Mouse (Mus musculus) lung, embryonic 15.5 days (tissue): ENCODE measurements around the gene Evc2. TPM values are rescaled to one million over a fixed set of nuclear protein-coding genes. Genes with fewer than 3 reads are reported as not detected.

Experiments
- ATAC-seq: fragments of 200-750 bp; cut with Nextera tagmentation; 2 replicates; pipeline ENCODE4 v1.8.0; 2017; ENCODE audit warnings: moderate number of reproducible peaks, borderline replicate concordance; ENCODE audit not compliant: low FRiP score, low TSS enrichment; ENCODE audit errors: extremely low read depth
- H3K27ac ChIP-seq: fragments of 300-500 bp; sonication (generic); 2 replicates; pipeline ENCODE4 v1.5.1; 2015; ENCODE audit warnings: moderate library complexity, mild to moderate bottlenecking, inconsistent platforms
- H3K27me3 ChIP-seq: fragments of 300-500 bp; sonication (generic); 2 replicates; pipeline ENCODE4 v1.6.1; 2015; ENCODE audit warnings: inconsistent platforms
- H3K36me3 ChIP-seq: fragments of 300-500 bp; sonication (generic); 2 replicates; pipeline ENCODE4 v1.6.1; 2015; ENCODE audit warnings: inconsistent platforms
- H3K4me1 ChIP-seq: fragments of 300-500 bp; sonication (generic); 2 replicates; pipeline ENCODE4 v1.6.1; 2015; ENCODE audit warnings: inconsistent platforms
- H3K4me2 ChIP-seq: fragments of 300-500 bp; sonication (generic); 2 replicates; pipeline ENCODE4 v1.6.1; 2015; ENCODE audit warnings: inconsistent platforms, mild to moderate bottlenecking, moderate library complexity
- H3K4me3 ChIP-seq: fragments of 300-500 bp; sonication (generic); 2 replicates; pipeline ENCODE4 v1.5.1; 2015; ENCODE audit warnings: mild to moderate bottlenecking, inconsistent platforms
- H3K9ac ChIP-seq: fragments of 300-500 bp; sonication (generic); 2 replicates; pipeline ENCODE4 v1.6.1; 2015; ENCODE audit warnings: inconsistent platforms
- H3K9me3 ChIP-seq: fragments of 300-500 bp; sonication (generic); 2 replicates; pipeline ENCODE4 v1.6.1; 2016; ENCODE audit warnings: inconsistent platforms
- WGBS: fragments of 180-500 bp; shearing (Covaris S2); methylation state at CpG from one replicate; pipeline ENCODE4 v1.1.7; 2015; 5-methylcytosine and 5-hydroxymethylcytosine counted together
- polyA plus RNA-seq: library from polyadenylated mRNA; unstranded; fragments of >200 nt; fragmentation: Nextera tagmentation; extraction: Ambion mirVana; gene quantifications from 2 replicates; pipeline ENCODE4 v1.2.1, GENCODE M21; 2015

The Evc2 gene
- polyA plus RNA-seq, 1 experiment from 2014 or later = 17.2 TPM

DNA sequence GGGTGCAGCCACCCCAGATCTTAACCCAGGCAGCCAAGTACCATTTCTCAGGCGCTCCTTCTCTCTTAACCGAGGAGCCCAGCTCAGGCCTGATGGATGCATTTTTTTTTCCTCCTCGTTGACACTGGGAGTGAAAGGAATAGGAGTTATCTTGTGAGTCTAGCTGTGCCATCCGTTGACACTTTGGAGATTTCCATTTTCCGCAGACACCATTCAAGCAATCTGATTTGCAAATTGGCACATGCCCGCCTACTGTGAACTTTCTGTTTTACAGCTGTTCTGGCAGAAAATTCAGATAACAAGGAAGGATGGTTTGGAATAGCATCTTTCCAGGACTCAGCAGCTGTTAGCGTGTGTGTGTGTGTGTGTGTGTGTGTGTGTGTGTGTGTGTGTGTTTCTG, 39.1 kb downstream of the Evc2 start:
- 81% methylated on average over 7 of the region's 7 CpGs for WGBS
- no peak for ATAC-seq
- H3K9ac ChIP-seq = no peak overlapping the region

DNA sequence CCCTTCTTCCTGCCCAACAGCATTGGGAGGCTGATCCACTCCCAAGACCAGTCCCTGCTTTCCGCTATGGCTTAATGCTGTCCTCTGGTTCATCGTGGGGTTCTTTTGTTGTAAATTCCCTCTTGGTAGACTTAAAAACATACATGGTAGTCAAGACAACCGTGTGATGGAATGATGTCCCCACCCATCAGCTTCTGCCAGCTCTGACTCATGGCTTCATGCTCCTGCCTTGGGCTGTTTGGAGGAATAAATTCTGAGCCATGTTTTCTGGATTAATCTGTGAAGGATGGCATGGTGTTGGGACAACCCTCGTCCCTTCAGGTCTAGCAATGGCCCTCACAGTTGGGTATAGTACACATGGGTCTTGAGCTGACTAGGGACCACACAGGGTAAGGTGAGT, 42.3 kb downstream of the Evc2 start:
- 87% methylated on average over 4 of the region's 4 CpGs for WGBS
- Histone ChIP-seq H3K9me3 (no peaks in the 10 kb centered on the region), H3K4me1 (no peaks in the 10 kb centered on the region), H3K9ac (no peak overlapping the region), H3K27ac (no peak overlapping the region), H3K27me3 (no peaks in the 10 kb centered on the region), H3K36me3 (peaks cover 32% of the 10 kb centered on the region; the same call in 1 of the 2 replicates), H3K4me2 (no peak overlapping the region), H3K4me3 (no peak overlapping the region)
- no peak for ATAC-seq

More for the DNA sequence above, 39.1 kb downstream of the Evc2 start:
- no peak overlapping the region for H3K4me2 ChIP-seq
- H3K9me3 ChIP-seq = no peaks in the 10 kb centered on the region
- H3K4me1 ChIP-seq = no peaks in the 10 kb centered on the region
- peaks cover 35% of the 10 kb centered on the region; the same call in 1 of the 2 replicates for H3K36me3 ChIP-seq
- H3K27me3 ChIP-seq = no peaks in the 10 kb centered on the region
- no peak overlapping the region for H3K27ac ChIP-seq
- H3K4me3 ChIP-seq = no peak overlapping the region

DNA sequence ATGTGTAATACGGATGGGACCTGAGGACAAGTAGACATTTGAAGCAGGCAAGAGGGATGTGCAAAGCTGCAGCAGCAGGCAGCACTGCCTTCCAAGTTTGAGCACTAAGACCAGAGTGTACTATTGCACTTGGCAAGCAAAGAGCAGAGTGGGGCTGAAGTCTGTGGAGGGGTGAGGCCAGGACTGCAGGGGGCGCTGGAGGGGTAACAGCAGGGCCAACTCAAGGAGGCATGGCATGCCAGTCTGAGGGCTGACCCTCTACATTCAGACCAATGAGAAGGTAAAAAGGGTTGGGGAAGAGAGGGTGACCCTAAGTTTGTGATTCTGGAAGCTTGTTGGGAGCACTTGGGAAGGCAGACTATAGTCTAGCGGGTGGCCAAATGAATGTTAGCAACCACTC, 45.3 kb downstream of the Evc2 start:
- Histone ChIP-seq H3K4me2 (no peak overlapping the region), H3K4me1 (no peaks in the 10 kb centered on the region), H3K9me3 (no peaks in the 10 kb centered on the region), H3K27ac (no peak overlapping the region), H3K27me3 (no peaks in the 10 kb centered on the region), H3K36me3 (peaks cover 50% of the 10 kb centered on the region), H3K9ac (no peak overlapping the region), H3K4me3 (no peak overlapping the region)
- no peak for ATAC-seq
- 92% methylated on average over 3 of the region's 3 CpGs for WGBS

DNA sequence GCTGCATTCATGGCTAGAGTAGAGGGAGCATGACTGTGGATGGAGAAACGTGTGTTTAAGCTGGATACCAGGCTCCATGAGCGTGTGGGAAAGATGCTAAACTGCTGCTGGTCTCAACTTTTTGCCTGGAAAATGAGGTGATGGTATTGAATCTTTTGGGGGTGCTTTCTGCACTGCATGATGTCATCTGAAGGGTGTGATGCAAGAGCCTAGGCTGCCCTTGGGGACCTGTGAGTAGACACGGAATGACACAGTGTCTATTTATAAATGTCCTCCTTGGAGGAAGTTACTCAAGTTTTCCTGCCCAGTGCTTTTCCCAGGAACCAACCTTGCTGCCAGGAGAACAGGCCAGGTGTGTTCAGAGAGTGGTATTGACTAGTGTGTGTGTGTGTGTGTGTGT, 50.3 kb downstream of the Evc2 start:
- Histone ChIP-seq H3K4me2 (no peak overlapping the region), H3K9ac (no peak overlapping the region), H3K4me1 (no peaks in the 10 kb centered on the region), H3K9me3 (no peaks in the 10 kb centered on the region), H3K27ac (no peak overlapping the region), H3K4me3 (no peak overlapping the region), H3K27me3 (no peaks in the 10 kb centered on the region), H3K36me3 (peaks cover 25% of the 10 kb centered on the region)
- no peak for ATAC-seq
- WGBS = 79% methylated on average over 3 of the region's 3 CpGs

DNA sequence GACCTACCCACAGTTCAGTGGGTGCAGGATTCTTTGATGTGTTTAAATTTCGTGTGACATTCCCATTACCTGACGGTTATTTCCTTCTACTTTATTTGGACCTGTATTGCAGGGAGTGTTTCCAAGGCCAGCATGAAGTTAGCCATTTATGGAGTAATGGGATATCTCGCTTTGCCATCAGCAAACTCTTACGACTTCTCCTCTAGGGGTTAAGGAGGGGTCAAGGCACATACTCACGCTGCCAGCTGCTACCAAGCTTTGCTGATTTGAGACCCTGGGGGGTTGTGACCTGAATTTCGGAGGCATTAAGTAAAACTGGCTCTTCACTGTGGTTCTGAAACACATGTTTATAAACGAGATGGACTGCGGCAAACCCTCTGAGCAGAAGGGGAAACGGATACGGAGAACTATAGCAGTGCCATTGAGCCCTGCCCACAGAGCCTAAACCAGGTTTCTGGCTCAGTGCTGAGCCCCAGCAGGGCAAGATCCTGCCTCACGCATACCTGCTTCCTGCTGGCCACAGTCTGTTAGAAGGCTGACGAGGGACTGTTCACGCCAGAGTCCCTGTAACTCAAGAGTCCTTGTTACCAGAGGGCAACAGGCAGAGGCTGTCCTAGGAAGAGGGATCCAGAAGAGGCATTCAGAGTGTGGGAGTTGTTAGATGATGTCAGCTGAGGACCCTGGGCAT, 51.7 kb downstream of the Evc2 start:
- Histone ChIP-seq H3K27me3 (no peaks in the 10 kb centered on the region), H3K4me3 (no peak overlapping the region), H3K4me1 (no peaks in the 10 kb centered on the region), H3K27ac (no peak overlapping the region), H3K4me2 (no peak overlapping the region), H3K9me3 (no peaks in the 10 kb centered on the region), H3K36me3 (peaks cover 23% of the 10 kb centered on the region), H3K9ac (no peak overlapping the region)
- no peak for ATAC-seq
- 50% methylated on average over 13 of the region's 13 CpGs for WGBS

DNA sequence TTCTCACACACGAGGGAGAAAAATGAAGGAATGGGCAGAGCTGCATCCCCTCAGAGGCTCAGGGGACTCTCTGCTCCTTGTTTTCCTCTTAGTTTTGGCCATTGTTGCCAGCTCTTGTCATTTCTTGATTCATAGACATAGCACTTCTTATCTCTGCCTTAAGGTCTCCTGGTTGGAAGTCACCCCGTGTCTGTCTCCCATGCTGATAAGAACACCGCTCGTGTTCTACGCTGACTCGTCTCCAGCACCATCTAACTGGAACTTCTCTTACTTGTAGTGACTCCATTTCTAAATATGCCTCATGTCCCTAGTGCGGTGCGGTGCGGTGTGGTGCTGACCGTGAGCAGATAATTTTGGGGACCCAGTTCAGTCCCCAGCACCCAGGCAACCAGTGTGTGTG, 52.6 kb downstream of the Evc2 start:
- no peaks in the 10 kb centered on the region for H3K27me3 ChIP-seq
- WGBS = 78% methylated on average over 10 of the region's 10 CpGs
- no peaks in the 10 kb centered on the region for H3K9me3 ChIP-seq
- no peak overlapping the region for H3K27ac ChIP-seq
- no peak overlapping the region for H3K4me2 ChIP-seq
- no peak overlapping the region for H3K4me3 ChIP-seq
- H3K4me1 ChIP-seq = no peaks in the 10 kb centered on the region
- no peak overlapping the region for H3K9ac ChIP-seq
- ATAC-seq = no peak
- H3K36me3 ChIP-seq = peaks cover 21% of the 10 kb centered on the region

DNA sequence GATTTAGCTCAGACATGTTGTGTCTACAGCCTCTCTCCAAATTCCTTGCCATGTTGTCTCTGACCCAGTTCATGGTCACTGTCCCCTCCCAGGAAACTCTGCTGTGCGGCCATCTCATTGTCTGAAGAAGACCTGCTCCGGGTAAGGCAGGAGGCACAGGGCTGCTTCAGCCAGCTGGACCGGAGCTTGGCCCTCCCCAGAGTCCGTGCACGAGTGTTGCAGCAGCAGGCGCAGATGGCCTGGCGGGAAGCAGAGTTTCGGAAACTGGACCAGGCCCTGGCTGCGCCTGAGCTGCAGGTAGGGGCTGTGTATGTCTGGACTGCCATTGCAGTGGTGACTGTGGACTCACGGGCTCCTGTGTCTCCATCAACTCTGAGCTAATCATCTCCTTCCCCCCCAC, 53.6 kb downstream of the Evc2 start:
- Histone ChIP-seq H3K9me3 (no peaks in the 10 kb centered on the region), H3K4me1 (no peaks in the 10 kb centered on the region), H3K4me2 (no peak overlapping the region), H3K36me3 (peaks cover 15% of the 10 kb centered on the region), H3K27me3 (no peaks in the 10 kb centered on the region), H3K27ac (no peak overlapping the region), H3K9ac (no peak overlapping the region), H3K4me3 (no peak overlapping the region)
- WGBS = 87% methylated on average over 10 of the region's 10 CpGs
- ATAC-seq = no peak

DNA sequence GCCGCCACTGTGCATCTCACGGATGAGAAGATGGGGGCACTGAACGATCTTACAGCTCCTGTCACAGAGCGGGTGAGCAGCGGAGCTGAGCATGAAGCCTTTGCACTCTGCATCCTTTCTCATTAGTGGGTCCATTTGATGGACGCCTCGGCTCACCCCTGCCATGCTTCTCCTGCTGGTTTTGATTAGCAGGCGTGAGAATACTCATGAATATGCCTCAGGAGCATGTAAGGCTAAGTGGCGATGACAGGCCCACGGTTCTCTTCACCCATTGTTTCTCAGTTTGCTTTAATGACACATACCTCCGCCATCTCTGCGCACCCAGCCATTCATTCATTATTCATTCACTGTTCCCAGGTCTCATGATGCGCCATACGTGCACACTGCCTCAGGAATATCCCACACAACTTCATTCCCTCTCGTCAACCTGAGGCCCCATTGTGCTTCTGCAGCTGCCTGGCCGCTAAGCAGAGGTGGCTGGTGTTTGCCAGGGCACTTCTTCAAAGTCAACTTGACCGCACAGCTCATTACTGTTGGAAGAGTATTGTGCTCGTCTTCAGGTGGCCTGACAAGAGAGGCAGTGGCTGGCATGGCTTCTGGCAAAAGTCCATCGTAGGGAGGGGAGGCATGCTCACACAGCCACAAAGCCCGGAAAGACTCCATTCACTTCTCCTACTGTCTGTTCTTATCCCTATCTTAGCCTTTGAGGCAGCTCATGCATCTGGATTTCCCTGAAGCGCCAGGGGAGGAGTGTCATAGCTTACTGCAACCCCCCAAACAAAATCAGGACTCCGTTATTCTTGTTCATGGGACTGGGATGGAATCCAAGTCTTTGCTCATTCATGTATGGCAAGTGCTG, 57.1 kb downstream of the Evc2 start:
- H3K9ac ChIP-seq = no peak overlapping the region
- H3K27me3 ChIP-seq = no peaks in the 10 kb centered on the region
- no peak overlapping the region for H3K4me2 ChIP-seq
- no peak overlapping the region for H3K4me3 ChIP-seq
- H3K9me3 ChIP-seq = no peaks in the 10 kb centered on the region
- H3K36me3 ChIP-seq = peaks cover 10% of the 10 kb centered on the region; the same call in 1 of the 2 replicates
- WGBS = 82% methylated on average over 22 of the region's 22 CpGs
- no peaks in the 10 kb centered on the region for H3K4me1 ChIP-seq
- H3K27ac ChIP-seq = no peak overlapping the region
- ATAC-seq = no peak

DNA sequence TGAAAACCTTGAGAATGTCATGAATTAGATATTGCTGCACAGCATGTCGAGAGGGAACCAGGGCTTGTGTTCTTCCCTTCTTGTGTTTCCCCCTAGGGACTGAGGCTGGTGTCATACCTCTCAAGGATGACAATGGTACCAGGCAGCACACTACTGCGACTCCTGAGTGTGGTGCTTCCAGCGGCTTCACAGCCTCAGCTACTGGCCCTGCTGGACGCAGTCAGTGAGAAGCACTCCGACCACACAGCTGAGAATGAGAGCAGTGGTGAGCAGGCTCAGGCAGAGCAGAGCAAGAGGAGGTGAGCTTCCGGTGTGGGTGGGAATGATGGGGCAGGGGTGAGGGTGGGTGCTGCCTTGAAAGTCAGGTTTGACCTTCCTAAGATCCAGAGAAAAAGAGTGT, 80.7 kb downstream of the Evc2 start:
- ATAC-seq = no peak

DNA sequence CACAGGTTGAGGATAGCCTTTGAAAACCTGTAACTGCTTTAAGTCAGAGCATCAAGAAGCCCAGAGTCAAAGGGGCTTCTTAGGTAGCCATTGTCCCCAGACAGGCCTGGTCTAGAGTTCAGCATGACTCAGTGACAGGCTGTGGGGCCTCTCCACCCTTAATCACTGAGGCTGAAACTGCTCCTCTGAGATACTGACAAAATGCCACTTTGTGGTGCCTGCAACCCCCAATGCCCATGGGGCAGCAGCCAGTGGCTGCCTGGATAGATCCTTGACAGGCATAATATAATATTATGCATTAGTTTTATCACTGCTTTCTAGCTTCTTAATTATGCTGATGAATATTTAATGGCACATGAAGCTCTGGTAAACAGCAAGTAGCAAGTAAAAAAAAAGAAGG, 88.9 kb downstream of the Evc2 start:
- Histone ChIP-seq H3K9ac (no peak overlapping the region), H3K4me3 (no peak overlapping the region), H3K9me3 (no peaks in the 10 kb centered on the region), H3K36me3 (peaks cover 13% of the 10 kb centered on the region; the same call in 1 of the 2 replicates), H3K4me1 (no peaks in the 10 kb centered on the region), H3K27me3 (no peaks in the 10 kb centered on the region), H3K27ac (no peak overlapping the region), H3K4me2 (no peak overlapping the region)
- no peak for ATAC-seq

More for the DNA sequence above, 80.7 kb downstream of the Evc2 start:
- no peak overlapping the region for H3K9ac ChIP-seq
- H3K4me3 ChIP-seq = no peak overlapping the region
- whole genome bisulfite sequencing = 88% methylated on average over 6 of the region's 6 CpGs
- H3K4me1 ChIP-seq = no peaks in the 10 kb centered on the region
- 0 out of 2 replicates have a peak, but pooled peaks cover 9% of the 10 kb centered on the region for H3K36me3 ChIP-seq
- H3K9me3 ChIP-seq = no peaks in the 10 kb centered on the region
- no peak overlapping the region for H3K27ac ChIP-seq
- no peak overlapping the region for H3K4me2 ChIP-seq
- H3K27me3 ChIP-seq = no peaks in the 10 kb centered on the region

DNA sequence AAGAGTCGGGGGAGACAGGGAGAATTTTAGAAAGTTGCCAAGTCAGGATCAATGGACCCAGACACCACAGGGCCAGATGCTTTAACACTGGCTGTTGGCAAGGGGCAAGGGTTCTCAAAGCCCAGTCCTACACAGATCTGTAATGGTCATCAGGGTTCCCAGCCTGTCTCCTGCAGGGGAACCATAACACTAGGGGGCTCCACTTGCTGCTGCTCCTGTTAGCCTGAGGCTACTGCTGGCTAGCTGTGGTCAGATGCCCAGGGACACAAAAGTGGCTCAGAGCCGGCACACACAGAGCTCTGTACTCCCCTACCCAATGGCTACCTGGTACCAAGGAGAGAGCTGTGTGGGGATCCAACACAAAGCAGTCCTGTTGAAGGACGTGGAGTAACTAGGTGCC, 97.1 kb downstream of the Evc2 start:
- no peaks in the 10 kb centered on the region for H3K27me3 ChIP-seq
- no peaks in the 10 kb centered on the region for H3K4me1 ChIP-seq
- no peak overlapping the region for H3K9ac ChIP-seq
- ATAC-seq = no peak
- H3K36me3 ChIP-seq = no peaks in the 10 kb centered on the region
- no peak overlapping the region for H3K4me2 ChIP-seq
- 70% methylated on average over 3 of the region's 3 CpGs for WGBS
- no peaks in the 10 kb centered on the region for H3K9me3 ChIP-seq
- no peak overlapping the region for H3K4me3 ChIP-seq
- H3K27ac ChIP-seq = no peak overlapping the region

DNA sequence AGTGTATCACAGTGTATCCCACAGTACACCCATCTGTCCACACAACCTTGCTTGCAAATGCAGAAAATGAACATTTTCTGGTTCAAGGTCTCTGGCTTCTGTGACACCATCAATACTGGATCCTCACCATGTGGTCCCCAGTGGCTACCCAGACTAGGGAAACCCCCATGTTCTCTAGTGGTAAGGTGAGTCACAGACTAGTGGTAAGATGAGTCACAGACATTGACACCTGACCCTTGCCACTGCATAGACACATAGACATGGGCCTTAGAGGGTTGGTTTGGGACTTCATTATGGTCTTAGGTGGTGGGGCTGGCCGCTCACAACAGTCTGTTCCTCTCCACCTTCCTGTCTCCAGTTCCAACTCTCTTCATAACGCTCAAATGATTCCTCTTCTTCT, 104.5 kb downstream of the Evc2 start:
- Histone ChIP-seq H3K4me1 (no peaks in the 10 kb centered on the region), H3K9ac (no peak overlapping the region), H3K4me2 (no peak overlapping the region), H3K27me3 (no peaks in the 10 kb centered on the region), H3K9me3 (no peaks in the 10 kb centered on the region), H3K27ac (no peak overlapping the region), H3K36me3 (no peaks in the 10 kb centered on the region), H3K4me3 (no peak overlapping the region)
- 74% methylated on average over 2 of the region's 2 CpGs for WGBS
- no peak for ATAC-seq
